Mouse (Mus musculus) c-Kit-positive CD71-positive TER-119-negative erythroid progenitor cells, embryonic 14.5 days (primary cell): Measurements from ENCODE around the gene Ppp4r3a.

Experiments used
- DNase-seq: peaks from one replicate; pipeline ENCODE4 v3.0.0-alpha.2; 2013; ENCODE audit warnings: low read depth

Gene Ppp4r3a

GRCm38 (mm10) chr12:101012197-101013077 is 71.1 kb downstream of the Ppp4r3a start:
- DNase-seq = no peak

DNA sequence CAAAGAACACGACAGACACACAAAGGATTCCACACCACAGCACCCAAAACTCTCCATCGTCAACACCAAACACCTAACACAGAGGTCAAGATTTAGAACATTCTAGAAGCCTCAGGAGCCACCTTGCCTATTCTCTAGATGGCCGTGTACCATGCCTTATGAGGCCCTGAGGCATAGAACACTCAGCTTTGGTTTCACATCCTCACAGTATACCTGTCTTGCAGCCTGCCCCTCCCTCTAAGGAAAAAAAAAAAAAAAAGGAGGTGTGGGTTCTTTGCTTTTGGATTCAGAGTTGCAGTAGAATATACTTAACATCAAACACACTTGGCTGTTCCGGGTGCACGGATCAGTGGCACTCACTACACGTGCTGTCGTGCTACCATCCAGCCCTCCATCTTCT is 72.5 kb downstream of the Ppp4r3a start:
- no peak for DNase-seq

GRCm38 (mm10) chr12:101010148-101010920 is 73.2 kb downstream of the Ppp4r3a start:
- DNase-seq = peak; percentile 42

DNA sequence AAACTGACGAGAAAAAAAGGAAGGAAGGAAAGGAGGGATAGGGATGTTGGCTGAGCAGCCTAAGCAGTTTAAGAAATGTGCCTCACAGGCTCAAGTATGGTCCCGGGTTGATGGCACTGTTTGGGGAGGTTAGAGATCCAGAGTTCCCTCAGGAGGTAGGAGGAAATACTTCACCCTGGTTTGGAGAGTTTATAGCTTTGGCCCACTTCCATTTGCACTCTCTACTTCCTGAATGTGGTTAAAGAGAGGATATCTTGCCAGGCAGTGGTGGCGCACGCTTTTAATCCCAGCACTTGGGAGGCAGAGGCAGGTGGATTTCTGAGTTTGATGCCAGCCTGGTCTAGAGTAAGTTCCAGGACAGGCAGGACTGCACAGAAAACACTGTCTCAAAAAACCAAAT is 74.3 kb downstream of the Ppp4r3a start:
- DNase-seq = no peak

DNA sequence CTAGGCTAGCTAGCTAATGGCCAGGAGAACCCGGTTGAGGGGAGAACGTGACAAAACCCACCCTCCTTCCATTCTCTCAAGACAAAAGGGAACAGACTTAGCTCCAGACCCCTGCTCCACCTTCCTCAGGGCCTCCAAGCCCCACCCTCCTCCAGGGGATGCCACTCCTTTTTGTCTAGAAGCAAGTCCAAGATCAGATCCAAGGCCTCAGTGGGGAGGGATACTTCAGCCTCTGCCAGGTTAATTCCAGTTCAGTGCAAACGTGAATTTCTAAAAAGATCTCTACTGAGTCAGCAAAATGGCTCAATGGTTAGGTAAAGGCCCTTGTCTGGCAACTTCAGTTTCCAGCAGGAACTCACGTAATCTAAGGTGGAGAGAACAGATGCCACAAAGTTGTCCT is 74.9 kb downstream of the Ppp4r3a start:
- DNase-seq = no peak

DNA sequence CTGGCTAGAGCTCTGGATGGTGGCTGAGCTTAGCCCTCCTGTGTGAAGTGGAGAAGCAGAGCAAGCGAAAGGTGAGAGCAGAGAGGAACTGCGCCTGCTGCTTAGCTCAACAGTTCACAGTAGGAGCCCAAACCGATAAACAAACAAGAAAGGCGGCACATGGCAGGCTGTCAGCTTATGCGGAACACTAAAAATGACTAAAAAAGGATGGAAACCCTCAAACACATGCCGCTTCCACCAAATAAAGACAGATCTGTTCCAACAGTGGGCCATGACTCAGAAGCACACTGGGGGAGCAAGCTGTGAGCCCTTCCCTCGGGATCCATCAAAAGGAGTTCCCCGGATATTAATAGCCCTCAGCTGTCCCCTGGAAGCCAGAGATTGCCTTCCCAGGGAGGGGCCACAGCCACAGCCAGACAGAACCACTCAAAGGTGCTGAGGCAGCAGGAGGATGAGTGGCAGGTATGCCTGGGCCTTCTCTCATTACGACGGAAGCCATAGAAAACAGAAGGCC is 75.5 kb downstream of the Ppp4r3a start:
- DNase-seq = no peak

- no peak for DNase-seq
Measured at GRCm38 (mm10) chr12:101007427-101007826, 76.1 kb downstream of the Ppp4r3a start.

GRCm38 (mm10) chr12:101005665-101006420 is 77.7 kb downstream of the Ppp4r3a start:
- no peak for DNase-seq

- DNase-seq = no peak
Measured at GRCm38 (mm10) chr12:101004982-101005381, 78.5 kb downstream of the Ppp4r3a start.

- no peak for DNase-seq
Measured at GRCm38 (mm10) chr12:101002801-101003513, 80.5 kb downstream of the Ppp4r3a start.

DNA sequence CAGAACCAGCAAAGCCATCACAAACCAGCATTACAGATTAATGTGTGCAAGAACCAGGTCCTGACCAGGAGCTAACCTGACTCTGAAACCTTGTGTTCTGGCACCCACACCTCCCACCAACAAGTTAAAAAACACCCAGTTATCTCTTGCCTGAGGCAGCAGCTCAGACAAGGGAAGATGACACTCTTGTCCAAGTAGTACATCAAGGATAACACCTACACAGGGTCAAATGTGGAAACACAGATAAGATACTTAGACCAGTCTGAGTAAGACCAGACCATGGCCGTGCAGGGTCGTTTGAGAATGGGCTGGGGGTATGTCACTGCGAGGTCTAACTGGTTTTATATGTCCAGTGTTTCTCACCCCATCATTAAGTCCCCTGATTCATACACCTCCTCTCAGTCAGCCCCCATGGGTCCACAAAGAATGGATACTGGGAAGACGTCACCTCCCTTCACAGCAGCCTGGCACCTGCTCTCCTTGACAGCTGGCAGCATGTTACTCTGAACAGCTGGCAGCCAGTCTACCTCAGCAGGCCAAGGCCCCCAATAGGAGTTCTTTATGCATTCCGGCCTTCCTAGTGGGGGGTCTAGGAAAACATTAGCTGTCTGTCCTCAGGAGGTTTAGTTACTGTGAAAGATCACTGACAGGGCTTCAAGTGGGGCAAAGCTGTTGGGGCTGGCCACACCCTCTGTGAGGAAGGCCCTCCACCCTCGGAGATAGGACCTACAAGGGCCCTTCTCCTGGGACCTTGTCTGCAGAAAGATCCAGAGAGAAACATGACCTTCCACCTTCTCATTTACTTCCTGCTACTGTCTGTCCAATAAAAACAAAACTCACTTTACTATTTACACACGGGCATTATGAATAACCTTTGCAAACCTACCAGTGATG is 84.2 kb downstream of the Ppp4r3a start:
- DNase-seq = no peak

DNA sequence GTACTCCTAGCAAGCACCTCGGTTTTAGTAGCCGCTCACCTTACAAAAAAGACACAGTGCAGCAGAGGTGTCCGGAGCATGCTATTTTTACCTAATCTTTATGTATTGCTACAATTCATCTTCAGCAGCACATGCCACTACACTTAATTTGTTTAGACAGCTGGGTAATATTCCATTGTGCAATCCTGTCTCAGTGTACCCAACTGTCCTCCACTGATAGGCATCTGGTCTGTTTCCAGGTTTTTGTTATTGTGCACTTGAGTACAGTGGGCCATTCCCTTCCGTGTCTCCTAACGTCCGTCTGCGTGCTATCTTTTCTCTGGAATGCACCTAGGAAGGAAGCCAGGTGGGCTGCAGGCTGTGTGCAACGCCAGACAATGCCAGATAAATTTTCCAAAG is 84.9 kb downstream of the Ppp4r3a start:
- no peak for DNase-seq

GRCm38 (mm10) chr12:100997830-100998563 is 85.5 kb downstream of the Ppp4r3a start:
- no peak for DNase-seq

- no peak for DNase-seq
Measured at GRCm38 (mm10) chr12:100996378-100996898, 87.1 kb downstream of the Ppp4r3a start.

GRCm38 (mm10) chr12:100995607-100996377 is 87.7 kb downstream of the Ppp4r3a start:
- DNase-seq = no peak

GRCm38 (mm10) chr12:100994140-100995015 is 89.1 kb downstream of the Ppp4r3a start:
- no peak for DNase-seq

GRCm38 (mm10) chr12:100993146-100993545 is 90.4 kb downstream of the Ppp4r3a start:
- no peak for DNase-seq

GRCm38 (mm10) chr12:100992505-100992904 is 91.0 kb downstream of the Ppp4r3a start:
- no peak for DNase-seq
